Mouse (Mus musculus) small intestine, adult 2 months (tissue): ENCODE data around the gene Wbp1.

Source experiments
- CTCF ChIP-seq: fragments of 200-500 bp; IDR thresholded peaks from 2 replicates; pipeline ENCODE4 v1.5.1; 2012; ENCODE audit warnings: low read depth, mild to moderate bottlenecking, control low read depth, inconsistent platforms, low read length, moderate library complexity, mixed read lengths; ENCODE audit not compliant: insufficient replicate concordance, insufficient read length; ENCODE audit errors: extremely low read depth
- POLR2A ChIP-seq: fragments of 200-500 bp; IDR thresholded peaks from 2 replicates; pipeline ENCODE4 v1.6.1; 2012; ENCODE audit warnings: low read depth, mild to moderate bottlenecking, control low read depth, inconsistent platforms, low read length, moderate library complexity

GRCm38 (mm10) chr6:83117165-83117438 is 4.3 kb downstream of the Wbp1 start:
- TF ChIP-seq POLR2A (no peak; the same call in 1 of the 2 replicates), CTCF (no peak)
